Mouse (Mus musculus) 3134 (cell line): ENCODE results near the gene Cyb5b.

Experiments used
- DNase-seq: peaks from one replicate; pipeline ENCODE4 v3.0.0-alpha.2; 2011; ENCODE audit warnings: low spot score; ENCODE audit not compliant: insufficient read length; ENCODE audit errors: extremely low read depth

Gene Cyb5b

DNA sequence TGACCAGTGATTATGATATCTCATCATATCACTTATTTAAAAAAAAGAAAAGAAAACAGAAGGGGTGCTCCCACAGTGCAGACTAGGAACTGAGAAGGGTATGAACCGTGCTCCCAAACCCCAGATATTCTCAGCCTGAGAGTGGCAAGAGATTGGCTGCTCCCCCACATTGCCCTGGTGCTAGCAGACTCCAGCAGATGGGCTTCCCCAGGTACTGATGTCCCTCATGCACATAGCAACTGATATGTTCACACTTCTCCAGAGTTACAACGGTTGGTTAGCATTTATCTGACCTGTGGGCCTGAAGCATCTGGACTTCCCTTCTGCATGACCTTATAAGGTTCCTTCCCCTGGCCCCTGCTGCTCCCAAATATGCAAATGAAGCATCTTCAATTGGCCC lies 68.6 kb downstream of the Cyb5b start:
- no peak for DNase-seq

DNA sequence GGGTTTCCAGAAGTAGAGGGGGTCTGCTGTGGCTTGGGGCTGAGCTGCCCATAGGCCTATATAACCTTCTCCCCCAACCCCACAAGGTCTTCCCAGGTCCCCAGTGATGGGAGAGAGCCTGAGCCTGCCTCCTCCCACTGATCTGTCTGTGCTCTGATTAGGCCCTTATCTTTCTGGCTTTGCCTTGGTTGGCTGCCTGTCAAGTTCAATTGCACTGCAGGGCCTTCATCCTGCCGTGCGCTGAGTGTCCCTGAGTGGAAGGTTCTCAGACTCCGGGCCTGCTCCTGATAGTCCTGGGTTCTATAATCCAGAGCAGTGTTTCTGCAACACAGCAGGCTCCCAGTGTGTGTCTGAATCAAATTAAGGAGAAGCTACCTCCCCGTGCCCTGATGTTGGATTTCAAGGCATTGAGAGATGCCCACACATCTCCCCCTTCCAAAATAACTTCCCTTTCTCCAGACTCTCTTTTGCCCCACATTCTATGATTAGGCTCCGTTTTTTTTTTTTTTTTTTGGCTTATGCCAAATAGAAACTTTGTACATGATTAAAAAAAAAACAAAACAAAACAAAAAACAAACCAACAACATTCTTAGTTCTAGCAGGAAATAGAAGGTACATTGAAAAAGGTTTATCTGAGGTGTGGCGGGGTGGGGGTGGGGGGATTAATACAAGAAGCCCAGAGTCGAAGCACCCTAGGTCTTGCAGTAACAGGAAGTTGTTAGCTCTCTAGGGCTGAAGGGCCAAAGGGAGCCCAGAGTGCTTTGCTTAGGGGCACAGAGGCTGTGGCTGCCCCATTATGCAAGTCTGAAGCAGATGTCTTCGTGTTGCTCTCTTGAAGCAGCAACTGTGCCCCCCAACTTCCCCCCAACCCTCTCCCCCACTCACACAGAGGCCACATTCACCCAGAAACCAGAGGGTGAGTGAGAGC lies 71.7 kb downstream of the Cyb5b start:
- no peak for DNase-seq

DNA sequence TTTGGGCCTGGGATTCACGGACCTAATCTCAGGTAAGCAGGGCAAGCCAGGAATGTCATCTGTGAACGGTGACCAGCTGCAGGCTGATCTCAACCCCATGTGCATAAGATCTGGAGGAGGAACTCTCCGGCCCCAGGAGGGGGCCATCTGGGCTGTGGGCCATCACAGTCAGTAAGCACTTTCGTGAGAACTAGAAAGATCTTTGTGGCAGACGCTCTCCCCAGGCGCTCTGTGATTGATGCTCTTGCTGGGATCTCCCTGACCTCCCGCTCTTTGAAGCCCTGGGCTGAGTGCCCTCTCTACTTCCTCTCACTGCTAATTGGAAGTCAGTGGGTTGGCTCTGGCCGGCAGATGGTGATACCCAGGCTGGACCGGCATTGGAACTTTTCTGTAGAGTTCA lies 75.7 kb downstream of the Cyb5b start:
- DNase-seq = no peak

DNA sequence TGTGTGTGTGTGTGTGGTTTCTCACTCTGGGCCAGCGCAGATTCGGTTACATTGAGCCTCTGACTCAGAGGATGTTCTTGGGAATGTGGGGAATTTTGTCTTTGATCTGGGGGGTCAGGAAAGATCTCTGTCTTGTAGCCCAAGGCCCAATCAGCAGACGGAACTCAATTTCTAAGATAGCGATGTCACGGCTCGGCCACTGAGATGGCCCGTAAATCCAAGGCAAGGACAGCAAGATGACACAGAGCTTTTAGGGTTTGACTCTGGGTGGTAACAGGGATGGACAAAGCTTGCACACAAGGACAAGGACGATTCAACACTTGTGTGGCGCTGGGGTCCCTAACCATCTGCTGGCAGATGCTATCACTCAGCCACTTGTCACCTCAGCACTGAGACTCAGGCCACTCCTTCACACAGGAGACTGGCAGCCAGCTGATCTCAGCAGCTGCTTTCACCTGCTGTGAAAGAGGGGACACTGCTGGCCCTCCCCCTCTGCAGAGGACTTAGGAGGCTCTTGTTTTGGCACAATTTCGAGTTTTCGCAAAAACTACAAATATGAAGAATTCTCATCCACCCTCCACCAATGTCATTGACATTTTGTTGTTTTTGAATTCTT lies 76.7 kb downstream of the Cyb5b start:
- DNase-seq = no peak

DNA sequence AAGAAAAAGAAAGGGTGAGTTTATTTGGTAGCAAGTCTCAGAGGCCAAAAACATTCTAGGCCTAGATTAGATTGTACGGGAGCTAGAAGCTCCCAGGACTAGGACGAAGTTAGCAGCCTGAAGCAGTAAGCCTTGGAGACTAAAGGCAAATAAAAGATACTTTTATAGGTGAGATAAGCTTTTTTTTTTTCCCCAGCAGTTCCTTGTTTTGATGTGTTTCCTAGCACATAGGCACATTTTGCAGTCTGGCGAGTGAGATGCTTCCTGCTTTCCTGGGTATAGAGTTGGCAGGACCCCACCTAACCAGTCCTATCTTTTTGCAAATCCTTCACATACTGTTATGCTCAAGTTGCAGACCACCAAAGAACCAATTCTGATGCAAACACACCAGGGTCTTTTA lies 82.8 kb downstream of the Cyb5b start:
- DNase-seq = no peak

DNA sequence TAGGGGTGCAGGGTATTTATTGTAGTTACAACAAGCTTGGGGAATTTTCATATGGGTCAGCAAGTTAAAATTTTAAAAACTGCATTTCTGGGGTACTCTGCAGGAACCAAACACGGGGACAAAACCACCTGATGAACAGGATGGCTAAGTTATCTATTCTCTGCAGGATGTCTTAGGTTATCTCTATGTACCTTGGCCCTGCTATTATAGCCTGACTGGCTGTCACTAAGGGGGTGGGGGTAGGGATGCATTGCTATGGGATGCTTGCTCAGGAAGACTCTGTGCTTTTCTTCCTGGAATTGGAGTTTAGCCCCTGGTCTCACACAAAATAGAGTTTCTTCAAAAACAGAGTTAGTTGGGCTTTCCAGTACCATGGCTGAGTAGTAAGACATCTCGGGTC lies 83.3 kb downstream of the Cyb5b start:
- DNase-seq = no peak
